8 mouse cellular contexts compared by ENCODE assay signal in genomic region chr9:80293056-80293584, GRCm38 (mm10).
DNase-seq lines count a peak whose midpoint lies in the region; ATAC-seq and TF ChIP-seq lines count a peak whose summit lies in the region.

No protein-coding gene starts in this region.

- H3K4me1 ChIP-seq in forebrain, embryonic 13.5 days, result no peaks in the 10 kb centered on the region
- H3K4me1 ChIP-seq in forebrain, embryonic 15.5 days, result no peaks in the 10 kb centered on the region
- H3K4me1 ChIP-seq in neural tube, embryonic 13.5 days (replicated peaks), result no peaks in the 10 kb centered on the region
- H3K4me1 ChIP-seq in stomach, postnatal 0 days (replicated peaks; ENCODE audit: control insufficient read depth, insufficient read depth), result no peaks in the 10 kb centered on the region

- WGBS in forebrain, embryonic 13.5 days, result 53% methylated on average over 2 of the region's 2 CpGs
- WGBS in forebrain, embryonic 15.5 days, result 62% methylated on average over 2 of the region's 2 CpGs
- WGBS in neural tube, embryonic 13.5 days, result 65% methylated on average over 2 of the region's 2 CpGs
- WGBS in stomach, postnatal 0 days, result 46% methylated on average over 2 of the region's 2 CpGs

- H3K27ac ChIP-seq in forebrain, embryonic 13.5 days, result no peak overlapping the region
- H3K27ac ChIP-seq in forebrain, embryonic 15.5 days (replicated peaks), result no peak overlapping the region
- no peak overlapping the region for H3K27ac ChIP-seq in neural tube, embryonic 13.5 days (replicated peaks)
- H3K27ac ChIP-seq in stomach, postnatal 0 days (replicated peaks), result no peak overlapping the region

- H3K27me3 ChIP-seq in forebrain, embryonic 13.5 days, result no peaks in the 10 kb centered on the region
- no peaks in the 10 kb centered on the region for H3K27me3 ChIP-seq in forebrain, embryonic 15.5 days
- H3K27me3 ChIP-seq in neural tube, embryonic 13.5 days, result no peaks in the 10 kb centered on the region
- H3K27me3 ChIP-seq in stomach, postnatal 0 days (ENCODE audit: control insufficient read depth, insufficient read depth, low read length), result no peaks in the 10 kb centered on the region

- H3K9me3 ChIP-seq in forebrain, embryonic 13.5 days (replicated peaks), result 0 out of 2 replicates have a peak, but pooled peaks cover 4% of the 10 kb centered on the region
- H3K9me3 ChIP-seq in forebrain, embryonic 15.5 days, result no peaks in the 10 kb centered on the region
- H3K9me3 ChIP-seq in neural tube, embryonic 13.5 days, result peaks cover 5% of the 10 kb centered on the region; the same call in 1 of the 2 replicates
- H3K9me3 ChIP-seq in stomach, postnatal 0 days (ENCODE audit: control insufficient read depth, low read length), result no peaks in the 10 kb centered on the region

- intact Hi-C loops in left cerebral cortex, postnatal 4 days (cut with DNase I), result no loop called here

- peak; percentile 72 for TF ChIP-seq CTCF in stomach, postnatal 0 days (IDR thresholded peaks at IDR 0.05; ENCODE audit: low read depth)

- ATAC-seq in forebrain, embryonic 13.5 days, result peak; percentile 74
- no peak for ATAC-seq in forebrain, embryonic 15.5 days (replicated peaks)
- 0 out of 2 replicates have a peak, but pooled peaks have one; percentile 32 for ATAC-seq in neural tube, embryonic 13.5 days (ENCODE audit: low read depth)
- ATAC-seq in stomach, postnatal 0 days (ENCODE audit: low FRiP score, low TSS enrichment), result no peak

- no peak overlapping the region for H3K9ac ChIP-seq in forebrain, embryonic 13.5 days
- H3K9ac ChIP-seq in forebrain, embryonic 15.5 days (replicated peaks), result no peak overlapping the region
- no peak overlapping the region for H3K9ac ChIP-seq in neural tube, embryonic 13.5 days
- no peak overlapping the region for H3K9ac ChIP-seq in stomach, postnatal 0 days (ENCODE audit: low read length)

- no peak for DNase-seq in neural tube, embryonic 10.5 days (ENCODE audit: extremely low spot score, low spot score)
- DNase-seq in forelimb bud, embryonic 11.5 days (ENCODE audit: low read depth, low spot score), result peak; percentile 44
- DNase-seq in stomach, postnatal 0 days (ENCODE audit: low spot score), result no peak
- no peak for DNase-seq in adrenal gland, postnatal 36 days
- no peak for DNase-seq in left cerebral cortex, postnatal 4 days

- no peaks in the 10 kb centered on the region for H3K36me3 ChIP-seq in forebrain, embryonic 13.5 days (ENCODE audit: poor library complexity, severe bottlenecking)
- H3K36me3 ChIP-seq in forebrain, embryonic 15.5 days, result no peaks in the 10 kb centered on the region
- H3K36me3 ChIP-seq in neural tube, embryonic 13.5 days, result peaks cover 10% of the 10 kb centered on the region
- H3K36me3 ChIP-seq in stomach, postnatal 0 days (ENCODE audit: control insufficient read depth, insufficient read depth, low read length), result peaks cover 5% of the 10 kb centered on the region; the same call in 1 of the 2 replicates

- no peak for TF ChIP-seq EP300 in stomach, postnatal 0 days (optimal IDR thresholded peaks at IDR 0.05)

- H3K4me3 ChIP-seq in forebrain, embryonic 13.5 days, result no peak overlapping the region
- no peak overlapping the region for H3K4me3 ChIP-seq in forebrain, embryonic 15.5 days
- H3K4me3 ChIP-seq in neural tube, embryonic 13.5 days, result no peak overlapping the region
- H3K4me3 ChIP-seq in stomach, postnatal 0 days (ENCODE audit: low read depth, low read length), result no peak overlapping the region

- H3K4me2 ChIP-seq in forebrain, embryonic 13.5 days, result no peak overlapping the region
- no peak overlapping the region for H3K4me2 ChIP-seq in forebrain, embryonic 15.5 days (replicated peaks)
- no peak overlapping the region for H3K4me2 ChIP-seq in neural tube, embryonic 13.5 days
- H3K4me2 ChIP-seq in stomach, postnatal 0 days (replicated peaks; ENCODE audit: low read depth), result no peak overlapping the region

Comparison
In these comparisons a context has a peak if more than half of its experiments do, and no peak if none do; other contexts are left out.
1. ATAC-seq: peak in forebrain, embryonic 13.5 days (single experiment) and neural tube, embryonic 13.5 days (single experiment); none in forebrain, embryonic 15.5 days (single experiment) and stomach, postnatal 0 days (single experiment).